Mouse (Mus musculus): Measurements from ENCODE around the gene Uxt. TPM values are rescaled to one million over a fixed set of nuclear protein-coding genes. Genes with fewer than 3 reads are reported as not detected.

Uxt gene
- polyA plus RNA-seq (2015; fragmentation: Nextera tagmentation; extraction: Ambion mirVana): 47.1 and 51.6 TPM in 2 replicates

GRCm38 (mm10) chrX:20961477-20962378, at the start of gene Uxt:
Gene Uxt (minus strand): TSS chrX:20962017.

DNA sequence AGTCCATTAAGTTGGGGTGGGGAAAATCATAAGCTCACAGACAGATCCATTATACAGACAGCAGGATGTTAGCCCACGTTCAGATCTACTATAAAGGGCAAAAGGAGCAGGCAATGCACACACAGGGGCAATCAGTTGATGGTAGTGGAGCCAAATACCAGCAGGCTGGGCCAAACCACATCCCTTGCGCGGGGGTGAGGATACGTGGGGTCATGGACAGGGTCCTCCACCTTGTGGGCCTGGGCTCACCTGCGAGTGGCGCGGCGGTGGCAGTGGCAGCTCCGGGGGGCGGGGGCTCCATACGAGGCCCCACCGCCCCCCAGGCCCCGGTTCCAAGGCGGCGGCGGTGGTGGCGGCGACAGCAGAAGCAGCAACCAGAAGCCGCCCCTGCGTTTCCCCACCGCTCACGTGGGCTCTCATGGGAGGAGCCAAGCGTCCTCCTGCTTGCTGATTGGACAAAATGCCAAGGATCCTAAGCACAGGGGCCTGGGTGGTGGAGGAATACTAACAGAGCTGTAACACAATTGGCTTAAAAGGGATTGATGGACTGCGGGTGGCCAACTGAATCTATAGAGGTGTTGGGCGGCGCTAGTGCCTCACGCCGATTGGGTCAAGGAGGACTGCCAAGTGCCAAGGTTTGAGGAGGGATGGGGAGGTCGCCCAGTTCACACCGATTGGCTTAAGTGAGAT, 11.5 kb downstream of the Uxt start, which contains the start of gene Elk1:
Gene Elk1 (minus strand): TSS at position 418 of the 690 bp plus-strand sequence.

DNA sequence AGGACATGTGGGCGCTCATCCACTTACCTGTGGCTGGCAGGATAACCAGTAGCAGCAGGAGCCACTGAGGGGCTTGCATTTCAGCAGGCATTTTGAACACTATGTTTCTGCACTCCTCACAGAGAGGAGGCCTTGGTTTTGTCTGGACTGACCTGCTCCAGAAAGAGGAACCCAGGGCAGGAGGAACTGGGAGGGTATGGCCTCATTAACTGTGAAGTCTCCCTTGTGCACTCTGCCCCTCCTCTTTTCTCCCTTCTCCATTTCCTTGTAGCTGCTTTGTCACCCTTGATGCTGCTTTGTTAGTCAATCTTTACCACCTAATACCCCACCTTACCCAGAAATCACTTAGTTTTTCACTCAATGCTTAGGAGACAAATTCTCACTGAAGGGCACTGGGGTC, 30.5 kb downstream of the Uxt start, which contains the start of gene Cfp:
Gene Cfp (minus strand): TSS at position 192 of the 400 bp plus-strand sequence.

DNA sequence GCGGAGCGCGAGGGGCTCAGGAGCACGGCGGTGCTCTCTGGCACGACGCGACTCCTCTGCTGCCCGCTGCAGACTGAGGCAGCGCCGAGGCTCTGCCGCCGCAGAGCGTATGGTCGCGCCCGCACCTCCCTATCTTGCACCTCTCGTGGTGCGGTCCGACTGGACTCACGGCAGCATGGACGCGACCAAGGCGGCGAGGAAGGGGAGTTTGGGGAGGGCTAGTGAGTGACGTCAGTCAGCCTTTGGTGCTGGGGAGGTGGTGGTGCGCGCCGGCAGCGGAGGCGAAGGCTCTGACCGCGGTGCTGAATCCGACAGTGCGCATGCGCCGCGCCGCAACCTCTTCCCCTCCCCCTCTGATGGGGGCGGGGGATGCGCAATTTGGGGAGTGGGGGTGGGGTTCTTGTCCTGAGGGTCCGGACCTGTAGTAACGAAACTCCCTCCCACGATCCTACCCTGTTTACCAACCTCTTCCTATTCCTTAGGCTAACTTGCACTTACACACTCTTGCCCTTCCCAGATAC, 40.9 kb downstream of the Uxt start, which contains the start of gene Syn1:
Gene Syn1 (minus strand): TSS at position 161 of the 521 bp plus-strand sequence.

Other genes starting within 250 kb of the Uxt start
- gene Araf, start 164.2 kb downstream of the Uxt start, polyA plus RNA-seq (2015; fragmentation: Nextera tagmentation; extraction: Ambion mirVana): 116 and 122 TPM in 2 replicates
- 7.2 and 14.8 TPM in 2 replicates for gene Timp1, start 91.9 kb downstream of the Uxt start, polyA plus RNA-seq (2015; fragmentation: Nextera tagmentation; extraction: Ambion mirVana)
- gene Syn1, start 41.0 kb downstream of the Uxt start, polyA plus RNA-seq (2015; fragmentation: Nextera tagmentation; extraction: Ambion mirVana): 0.06 and 0.12 TPM in 2 replicates
- 10.2 and 13.6 TPM in 2 replicates for gene Cfp, start 30.5 kb downstream of the Uxt start, polyA plus RNA-seq (2015; fragmentation: Nextera tagmentation; extraction: Ambion mirVana)
- gene Elk1, start 11.4 kb downstream of the Uxt start, polyA plus RNA-seq (2015; fragmentation: Nextera tagmentation; extraction: Ambion mirVana): 6.7 and 7.0 TPM in 2 replicates
- 2.2 and 2.6 TPM in 2 replicates for gene Zfp182, start 100.3 kb upstream of the Uxt start, polyA plus RNA-seq (2015; fragmentation: Nextera tagmentation; extraction: Ambion mirVana)
- gene Spaca5, start 106.4 kb upstream of the Uxt start, polyA plus RNA-seq (2015; fragmentation: Nextera tagmentation; extraction: Ambion mirVana): not detected in 2 replicates
- gene Zfp300, start 127.5 kb upstream of the Uxt start, polyA plus RNA-seq (2015; fragmentation: Nextera tagmentation; extraction: Ambion mirVana): 0.50 and 0.53 TPM in 2 replicates
- gene Ssxa1, start 153.8 kb upstream of the Uxt start, polyA plus RNA-seq (2015; fragmentation: Nextera tagmentation; extraction: Ambion mirVana): not detected in 2 replicates
- not detected in 2 replicates for gene Gm21876, start 213.6 kb upstream of the Uxt start, polyA plus RNA-seq (2015; fragmentation: Nextera tagmentation; extraction: Ambion mirVana)

Data from skeletal muscle tissue, postnatal 0 days (tissue).